Mouse (Mus musculus) embryonic facial prominence, embryonic 13.5 days (tissue): ENCODE data around the gene P2rx4. TPM values are rescaled to one million over a fixed set of nuclear protein-coding genes. Genes with fewer than 3 reads are reported as not detected.
"Not testable (repeated sequence)": the region's sequence is repeated elsewhere in the genome, so short reads cannot be mapped to it uniquely, and the experiment has no call there.

Source experiments
- ATAC-seq: fragments of 200-750 bp; cut with Nextera tagmentation; 2 replicates; pipeline ENCODE4 v1.8.0; 2017; ENCODE audit warnings: low read depth; ENCODE audit not compliant: insufficient number of reproducible peaks, insufficient read depth, low FRiP score, low TSS enrichment
- H3K27ac ChIP-seq: fragments of 300-500 bp; sonication (generic); 2 replicates; pipeline ENCODE4 v1.5.1; 2015; ENCODE audit warnings: moderate library complexity, mild to moderate bottlenecking, inconsistent platforms
- H3K27me3 ChIP-seq: fragments of 300-500 bp; sonication (generic); 2 replicates; pipeline ENCODE4 v1.6.1; 2015; ENCODE audit warnings: mild to moderate bottlenecking, inconsistent platforms
- H3K36me3 ChIP-seq: fragments of 300-500 bp; sonication (generic); 2 replicates; pipeline ENCODE4 v1.6.1; 2015; ENCODE audit warnings: mild to moderate bottlenecking, inconsistent platforms
- H3K4me1 ChIP-seq: fragments of 300-500 bp; sonication (generic); 2 replicates; pipeline ENCODE4 v1.6.1; 2015; ENCODE audit warnings: inconsistent platforms
- H3K4me2 ChIP-seq: fragments of 300-500 bp; sonication (generic); 2 replicates; pipeline ENCODE4 v1.6.1; 2015; ENCODE audit warnings: moderate library complexity, mild to moderate bottlenecking, inconsistent platforms
- H3K4me3 ChIP-seq: fragments of 300-500 bp; sonication (generic); 2 replicates; pipeline ENCODE4 v1.5.1; 2015; ENCODE audit warnings: mild to moderate bottlenecking, inconsistent platforms
- H3K9ac ChIP-seq: fragments of 300-500 bp; sonication (generic); 2 replicates; pipeline ENCODE4 v1.6.1; 2015; ENCODE audit warnings: mild to moderate bottlenecking, inconsistent platforms
- H3K9me3 ChIP-seq: fragments of 300-500 bp; sonication (generic); 2 replicates; pipeline ENCODE4 v1.6.1; 2016; ENCODE audit warnings: inconsistent platforms
- WGBS: fragments of 180-500 bp; shearing (Covaris S2); methylation state at CpG from one replicate; pipeline ENCODE4 v1.1.7; 2015; ENCODE audit warnings: mixed read lengths; 5-methylcytosine and 5-hydroxymethylcytosine counted together
- polyA plus RNA-seq: library from polyadenylated mRNA; unstranded; fragments of >200 nt; fragmentation: Nextera tagmentation; extraction: Ambion mirVana; gene quantifications from 2 replicates; pipeline ENCODE4 v1.2.1, GENCODE M21; 2015

Gene P2rx4
- 13.2 and 16.9 TPM in 2 replicates for polyA plus RNA-seq

GRCm38 (mm10) chr5:122707276-122708181 lies at the start of gene P2rx4:
P2rx4 (plus strand) TSS chr5:122707544.
- ATAC-seq: peak; percentile 72
- Histone ChIP-seq H3K9me3 (no peaks in the 10 kb centered on the region), H3K9ac (peak within 1 kb of the TSS; percentile 76), H3K27me3 (no peaks in the 10 kb centered on the region), H3K4me2 (peak within 1 kb of the TSS; percentile 87), H3K4me3 (peak within 1 kb of the TSS; percentile 74), H3K4me1 (peaks cover 15% of the 10 kb centered on the region), H3K36me3 (no peaks in the 10 kb centered on the region), H3K27ac (peak within 1 kb of the TSS; percentile 68)
- under 1% methylated on average over 66 of the region's 66 CpGs for WGBS

- H3K9ac ChIP-seq: no peak overlapping the region
- 94% methylated on average over 6 of the region's 6 CpGs for WGBS
- no peaks in the 10 kb centered on the region for H3K4me1 ChIP-seq
- no peak overlapping the region for H3K4me3 ChIP-seq
- H3K9me3 ChIP-seq: no peaks in the 10 kb centered on the region
- no peak overlapping the region for H3K4me2 ChIP-seq
- no peaks in the 10 kb centered on the region for H3K36me3 ChIP-seq
- no peaks in the 10 kb centered on the region for H3K27me3 ChIP-seq
- no peak overlapping the region for H3K27ac ChIP-seq
- ATAC-seq: no peak
Observed at GRCm38 (mm10) chr5:122662501-122662900, 44.8 kb upstream of the P2rx4 start.

GRCm38 (mm10) chr5:122665036-122665435 lies 42.3 kb upstream of the P2rx4 start:
- Histone ChIP-seq H3K27me3 (no peaks in the 10 kb centered on the region), H3K4me2 (no peak overlapping the region), H3K9ac (no peak overlapping the region), H3K4me1 (no peaks in the 10 kb centered on the region), H3K4me3 (no peak overlapping the region), H3K27ac (no peak overlapping the region), H3K9me3 (no peaks in the 10 kb centered on the region), H3K36me3 (no peaks in the 10 kb centered on the region)
- WGBS: 54% methylated on average over 5 of the region's 5 CpGs
- no peak for ATAC-seq

- Histone ChIP-seq H3K36me3 (no peaks in the 10 kb centered on the region), H3K4me1 (no peaks in the 10 kb centered on the region), H3K27ac (no peak overlapping the region), H3K9me3 (no peaks in the 10 kb centered on the region), H3K4me2 (no peak overlapping the region), H3K9ac (no peak overlapping the region), H3K4me3 (no peak overlapping the region), H3K27me3 (no peaks in the 10 kb centered on the region)
- no peak for ATAC-seq
- 84% methylated on average over 15 of the region's 15 CpGs for WGBS
Observed at GRCm38 (mm10) chr5:122668981-122669897, 38.1 kb upstream of the P2rx4 start.

- not testable (repeated sequence) for H3K4me3 ChIP-seq, H3K27me3 ChIP-seq, H3K27ac ChIP-seq, H3K9me3 ChIP-seq, H3K4me1 ChIP-seq, H3K9ac ChIP-seq, ATAC-seq, H3K4me2 ChIP-seq, H3K36me3 ChIP-seq
- WGBS: 81% methylated on average over 7 of the region's 7 CpGs
Observed at GRCm38 (mm10) chr5:122671641-122672040, 35.7 kb upstream of the P2rx4 start.

- ATAC-seq: no peak
- no peak overlapping the region for H3K27ac ChIP-seq
- H3K4me3 ChIP-seq: no peak overlapping the region
- H3K4me1 ChIP-seq: no peaks in the 10 kb centered on the region
- no peaks in the 10 kb centered on the region for H3K9me3 ChIP-seq
- H3K4me2 ChIP-seq: no peak overlapping the region
- 80% methylated on average over 5 of the region's 5 CpGs for WGBS
- no peaks in the 10 kb centered on the region for H3K36me3 ChIP-seq
- no peaks in the 10 kb centered on the region for H3K27me3 ChIP-seq
- no peak overlapping the region for H3K9ac ChIP-seq
Observed at GRCm38 (mm10) chr5:122672298-122672697, 35.0 kb upstream of the P2rx4 start.

- Histone ChIP-seq H3K4me2 (no peak overlapping the region), H3K9me3 (no peaks in the 10 kb centered on the region; the same call in 1 of the 2 replicates), H3K36me3 (no peaks in the 10 kb centered on the region), H3K27ac (no peak overlapping the region), H3K9ac (no peak overlapping the region), H3K27me3 (no peaks in the 10 kb centered on the region), H3K4me1 (no peaks in the 10 kb centered on the region), H3K4me3 (no peak overlapping the region)
- 77% methylated on average over 8 of the region's 8 CpGs for WGBS
- ATAC-seq: no peak
Observed at GRCm38 (mm10) chr5:122676002-122676401, 31.3 kb upstream of the P2rx4 start.

- WGBS: 88% methylated on average over 9 of the region's 9 CpGs
- no peaks in the 10 kb centered on the region; the same call in 1 of the 2 replicates for H3K9me3 ChIP-seq
Observed at GRCm38 (mm10) chr5:122677983-122678382, 29.4 kb upstream of the P2rx4 start.

GRCm38 (mm10) chr5:122679881-122680280 lies 27.5 kb upstream of the P2rx4 start:
- Histone ChIP-seq H3K4me1 (no peaks in the 10 kb centered on the region), H3K4me2 (no peak overlapping the region), H3K4me3 (no peak overlapping the region), H3K27me3 (no peaks in the 10 kb centered on the region), H3K27ac (no peak overlapping the region), H3K9me3 (no peaks in the 10 kb centered on the region; the same call in 1 of the 2 replicates), H3K36me3 (no peaks in the 10 kb centered on the region), H3K9ac (no peak overlapping the region)
- WGBS: 87% methylated on average over 8 of the region's 8 CpGs
- no peak for ATAC-seq

More at GRCm38 (mm10) chr5:122677983-122678382, 29.4 kb upstream of the P2rx4 start:
- Histone ChIP-seq H3K9ac (no peak overlapping the region), H3K4me2 (no peak overlapping the region), H3K36me3 (no peaks in the 10 kb centered on the region), H3K27ac (no peak overlapping the region), H3K27me3 (no peaks in the 10 kb centered on the region), H3K4me3 (no peak overlapping the region), H3K4me1 (no peaks in the 10 kb centered on the region)
- ATAC-seq: no peak

GRCm38 (mm10) chr5:122681276-122681675 lies 26.1 kb upstream of the P2rx4 start:
- Histone ChIP-seq H3K27me3 (no peaks in the 10 kb centered on the region), H3K9ac (no peak overlapping the region), H3K4me1 (no peaks in the 10 kb centered on the region), H3K36me3 (no peaks in the 10 kb centered on the region), H3K4me3 (no peak overlapping the region), H3K4me2 (no peak overlapping the region), H3K9me3 (no peaks in the 10 kb centered on the region; the same call in 1 of the 2 replicates), H3K27ac (no peak overlapping the region)
- no peak for ATAC-seq
- 83% methylated on average over 12 of the region's 12 CpGs for WGBS

GRCm38 (mm10) chr5:122683926-122684325 lies 23.4 kb upstream of the P2rx4 start:
- Histone ChIP-seq H3K4me3 (no peak overlapping the region), H3K9me3 (no peaks in the 10 kb centered on the region; the same call in 1 of the 2 replicates), H3K27me3 (no peaks in the 10 kb centered on the region), H3K4me1 (no peaks in the 10 kb centered on the region), H3K27ac (no peak overlapping the region; the same call in 1 of the 2 replicates), H3K4me2 (no peak overlapping the region), H3K9ac (no peak overlapping the region), H3K36me3 (no peaks in the 10 kb centered on the region)
- no peak for ATAC-seq
- 74% methylated on average over 10 of the region's 10 CpGs for WGBS
